Mouse (Mus musculus) hindbrain, embryonic 12.5 days (tissue): ENCODE data around the gene Tm4sf19. TPM values are rescaled to one million over a fixed set of nuclear protein-coding genes. Genes with fewer than 3 reads are reported as not detected.

Experiments used
- ATAC-seq: fragments of 200-750 bp; cut with Nextera tagmentation; 2 replicates; pipeline ENCODE4 v1.8.0; 2017; ENCODE audit warnings: moderate TSS enrichment; ENCODE audit not compliant: low FRiP score
- H3K27ac ChIP-seq: fragments of 300-500 bp; sonication (generic); 2 replicates; pipeline ENCODE4 v1.5.1; 2016; ENCODE audit warnings: mild to moderate bottlenecking
- H3K27me3 ChIP-seq: fragments of 300-500 bp; sonication (generic); 2 replicates; pipeline ENCODE4 v1.6.1; 2016; ENCODE audit warnings: mild to moderate bottlenecking
- H3K36me3 ChIP-seq: fragments of 300-500 bp; sonication (generic); 2 replicates; pipeline ENCODE4 v1.6.1; 2016; ENCODE audit warnings: mild to moderate bottlenecking
- H3K4me1 ChIP-seq: fragments of 300-500 bp; sonication (generic); 2 replicates; pipeline ENCODE4 v1.6.1; 2016
- H3K4me2 ChIP-seq: fragments of 300-500 bp; sonication (generic); replicated peaks from 2 replicates; pipeline ENCODE4 v1.6.1; 2016; ENCODE audit warnings: mild to moderate bottlenecking
- H3K4me3 ChIP-seq: fragments of 300-500 bp; sonication (generic); 2 replicates; pipeline ENCODE4 v1.5.1; 2016; ENCODE audit warnings: mild to moderate bottlenecking
- H3K9ac ChIP-seq: fragments of 300-500 bp; sonication (generic); 2 replicates; pipeline ENCODE4 v1.6.1; 2016; ENCODE audit warnings: mild to moderate bottlenecking, moderate library complexity
- H3K9me3 ChIP-seq: fragments of 300-500 bp; sonication (generic); replicated peaks from 2 replicates; pipeline ENCODE4 v1.6.1; 2016; ENCODE audit warnings: mild to moderate bottlenecking
- WGBS: fragments of 180-500 bp; shearing (Covaris S2); methylation state at CpG from one replicate; pipeline ENCODE4 v1.1.7; 2016; 5-methylcytosine and 5-hydroxymethylcytosine counted together
- polyA plus RNA-seq: library from polyadenylated mRNA; unstranded; fragments of >200 nt; fragmentation: Nextera tagmentation; extraction: Ambion mirVana; gene quantifications from 2 replicates; pipeline ENCODE4 v1.2.1, GENCODE M21; 2016

Gene Tm4sf19
- not detected in 2 replicates for polyA plus RNA-seq

- no peaks in the 10 kb centered on the region for H3K36me3 ChIP-seq
- H3K27ac ChIP-seq: no peak within 1 kb of the TSS
- no peak within 1 kb of the TSS for H3K4me2 ChIP-seq
- no peak within 1 kb of the TSS for H3K9ac ChIP-seq
- H3K27me3 ChIP-seq: no peaks in the 10 kb centered on the region
- WGBS: 77% methylated on average over 7 of the region's 7 CpGs
- no peak for ATAC-seq
- H3K4me1 ChIP-seq: no peaks in the 10 kb centered on the region
- H3K9me3 ChIP-seq: no peaks in the 10 kb centered on the region
- H3K4me3 ChIP-seq: no peak within 1 kb of the TSS
Observed at GRCm38 (mm10) chr16:32400267-32400666, at the start of gene Tm4sf19. Tm4sf19 (plus strand) TSS chr16:32400506.

GRCm38 (mm10) chr16:32350776-32351175 is 49.5 kb upstream of the Tm4sf19 start:
- Histone ChIP-seq H3K4me1 (no peaks in the 10 kb centered on the region), H3K4me3 (no peak overlapping the region), H3K4me2 (no peak overlapping the region), H3K36me3 (peaks cover 30% of the 10 kb centered on the region), H3K9me3 (no peaks in the 10 kb centered on the region), H3K9ac (no peak overlapping the region), H3K27me3 (no peaks in the 10 kb centered on the region), H3K27ac (no peak overlapping the region)
- no peak for ATAC-seq
- 94% methylated on average over 3 of the region's 3 CpGs for WGBS

- H3K27ac ChIP-seq: no peak overlapping the region
- WGBS: 88% methylated on average over 2 of the region's 2 CpGs
- no peaks in the 10 kb centered on the region for H3K4me1 ChIP-seq
- peaks cover 40% of the 10 kb centered on the region for H3K36me3 ChIP-seq
- H3K27me3 ChIP-seq: no peaks in the 10 kb centered on the region
- no peak for ATAC-seq
- H3K9ac ChIP-seq: no peak overlapping the region
- H3K9me3 ChIP-seq: no peaks in the 10 kb centered on the region
- no peak overlapping the region for H3K4me2 ChIP-seq
- H3K4me3 ChIP-seq: no peak overlapping the region
Observed at GRCm38 (mm10) chr16:32363530-32363929, 36.8 kb upstream of the Tm4sf19 start.

GRCm38 (mm10) chr16:32371351-32371750 is 29.0 kb upstream of the Tm4sf19 start:
- H3K36me3 ChIP-seq: peaks cover 54% of the 10 kb centered on the region
- no peak overlapping the region for H3K27ac ChIP-seq
- H3K4me3 ChIP-seq: no peak overlapping the region
- WGBS: 89% methylated on average over 4 of the region's 4 CpGs
- no peaks in the 10 kb centered on the region for H3K27me3 ChIP-seq
- H3K4me2 ChIP-seq: no peak overlapping the region
- no peaks in the 10 kb centered on the region for H3K4me1 ChIP-seq
- no peak overlapping the region for H3K9ac ChIP-seq
- no peaks in the 10 kb centered on the region for H3K9me3 ChIP-seq
- no peak for ATAC-seq

GRCm38 (mm10) chr16:32379575-32379974 is 20.7 kb upstream of the Tm4sf19 start:
- Histone ChIP-seq H3K27me3 (no peaks in the 10 kb centered on the region), H3K36me3 (peaks cover 69% of the 10 kb centered on the region), H3K9me3 (no peaks in the 10 kb centered on the region), H3K27ac (no peak overlapping the region), H3K4me3 (no peak overlapping the region), H3K9ac (no peak overlapping the region), H3K4me1 (no peaks in the 10 kb centered on the region), H3K4me2 (no peak overlapping the region)
- WGBS: 98% methylated on average over 2 of the region's 2 CpGs
- ATAC-seq: no peak

GRCm38 (mm10) chr16:32382901-32383300 is 17.4 kb upstream of the Tm4sf19 start:
- no peak overlapping the region for H3K9ac ChIP-seq
- H3K4me2 ChIP-seq: no peak overlapping the region
- no peak overlapping the region for H3K4me3 ChIP-seq
- no peaks in the 10 kb centered on the region for H3K4me1 ChIP-seq
- H3K36me3 ChIP-seq: peaks cover 56% of the 10 kb centered on the region
- no peak for ATAC-seq
- no peaks in the 10 kb centered on the region for H3K9me3 ChIP-seq
- no peak overlapping the region for H3K27ac ChIP-seq
- no peaks in the 10 kb centered on the region for H3K27me3 ChIP-seq

GRCm38 (mm10) chr16:32384885-32385284 is 15.4 kb upstream of the Tm4sf19 start:
- Histone ChIP-seq H3K4me1 (no peaks in the 10 kb centered on the region), H3K27ac (no peak overlapping the region), H3K4me2 (no peak overlapping the region), H3K9me3 (no peaks in the 10 kb centered on the region), H3K27me3 (no peaks in the 10 kb centered on the region), H3K4me3 (no peak overlapping the region), H3K36me3 (peaks cover 36% of the 10 kb centered on the region), H3K9ac (no peak overlapping the region)
- 89% methylated on average over 2 of the region's 2 CpGs for WGBS
- no peak for ATAC-seq

GRCm38 (mm10) chr16:32386826-32387225 is 13.5 kb upstream of the Tm4sf19 start:
- H3K36me3 ChIP-seq: peaks cover 36% of the 10 kb centered on the region
- H3K27me3 ChIP-seq: no peaks in the 10 kb centered on the region
- no peak for ATAC-seq
- no peaks in the 10 kb centered on the region for H3K9me3 ChIP-seq
- no peak overlapping the region for H3K9ac ChIP-seq
- 86% methylated on average over 3 of the region's 3 CpGs for WGBS
- no peak overlapping the region for H3K4me3 ChIP-seq
- H3K4me2 ChIP-seq: no peak overlapping the region
- no peak overlapping the region for H3K27ac ChIP-seq
- no peaks in the 10 kb centered on the region for H3K4me1 ChIP-seq

GRCm38 (mm10) chr16:32389049-32389448 is 11.3 kb upstream of the Tm4sf19 start:
- no peak overlapping the region for H3K9ac ChIP-seq

GRCm38 (mm10) chr16:32389841-32390240 is 10.5 kb upstream of the Tm4sf19 start:
- Histone ChIP-seq H3K4me2 (no peak overlapping the region), H3K27ac (no peak overlapping the region)

More at GRCm38 (mm10) chr16:32389049-32389448, 11.3 kb upstream of the Tm4sf19 start:
- H3K36me3 ChIP-seq: peaks cover 30% of the 10 kb centered on the region
- H3K9me3 ChIP-seq: no peaks in the 10 kb centered on the region
- no peaks in the 10 kb centered on the region for H3K27me3 ChIP-seq
- no peak overlapping the region for H3K4me2 ChIP-seq
- no peaks in the 10 kb centered on the region for H3K4me1 ChIP-seq
- ATAC-seq: no peak
- H3K27ac ChIP-seq: no peak overlapping the region
- H3K4me3 ChIP-seq: no peak overlapping the region

GRCm38 (mm10) chr16:32390882-32391281 is 9.4 kb upstream of the Tm4sf19 start:
- Histone ChIP-seq H3K9me3 (no peaks in the 10 kb centered on the region), H3K27ac (no peak overlapping the region), H3K36me3 (peaks cover 19% of the 10 kb centered on the region), H3K27me3 (no peaks in the 10 kb centered on the region), H3K4me3 (no peak overlapping the region), H3K4me2 (no peak overlapping the region), H3K9ac (no peak overlapping the region), H3K4me1 (no peaks in the 10 kb centered on the region)
- ATAC-seq: no peak
- WGBS: 95% methylated on average over 3 of the region's 3 CpGs

More at GRCm38 (mm10) chr16:32389841-32390240, 10.5 kb upstream of the Tm4sf19 start:
- Histone ChIP-seq H3K9ac (no peak overlapping the region), H3K9me3 (no peaks in the 10 kb centered on the region), H3K4me3 (no peak overlapping the region), H3K27me3 (no peaks in the 10 kb centered on the region), H3K36me3 (peaks cover 26% of the 10 kb centered on the region), H3K4me1 (no peaks in the 10 kb centered on the region)
- ATAC-seq: no peak
- WGBS: 95% methylated on average over 3 of the region's 3 CpGs

- WGBS: 75% methylated on average over 6 of the region's 6 CpGs
- no peaks in the 10 kb centered on the region for H3K4me1 ChIP-seq
- H3K4me3 ChIP-seq: no peak overlapping the region
- H3K9me3 ChIP-seq: no peaks in the 10 kb centered on the region
- peaks cover 17% of the 10 kb centered on the region for H3K36me3 ChIP-seq
- ATAC-seq: no peak
- H3K27me3 ChIP-seq: no peaks in the 10 kb centered on the region
- H3K4me2 ChIP-seq: no peak overlapping the region
- 0 out of 2 replicates have a peak overlapping the region, but pooled peaks have one; percentile 52 for H3K27ac ChIP-seq
- H3K9ac ChIP-seq: no peak overlapping the region
Observed at GRCm38 (mm10) chr16:32395679-32396540, 4.4 kb upstream of the Tm4sf19 start.

GRCm38 (mm10) chr16:32396541-32396835 is 3.8 kb upstream of the Tm4sf19 start:
- Histone ChIP-seq H3K4me1 (no peaks in the 10 kb centered on the region), H3K9ac (no peak overlapping the region), H3K36me3 (peaks cover 12% of the 10 kb centered on the region), H3K27ac (0 out of 2 replicates have a peak overlapping the region, but pooled peaks have one; percentile 52), H3K9me3 (no peaks in the 10 kb centered on the region), H3K4me2 (no peak overlapping the region), H3K27me3 (no peaks in the 10 kb centered on the region), H3K4me3 (no peak overlapping the region)
- WGBS: 58% methylated on average over 3 of the region's 3 CpGs
- ATAC-seq: no peak
